In the genomic region with DNA sequence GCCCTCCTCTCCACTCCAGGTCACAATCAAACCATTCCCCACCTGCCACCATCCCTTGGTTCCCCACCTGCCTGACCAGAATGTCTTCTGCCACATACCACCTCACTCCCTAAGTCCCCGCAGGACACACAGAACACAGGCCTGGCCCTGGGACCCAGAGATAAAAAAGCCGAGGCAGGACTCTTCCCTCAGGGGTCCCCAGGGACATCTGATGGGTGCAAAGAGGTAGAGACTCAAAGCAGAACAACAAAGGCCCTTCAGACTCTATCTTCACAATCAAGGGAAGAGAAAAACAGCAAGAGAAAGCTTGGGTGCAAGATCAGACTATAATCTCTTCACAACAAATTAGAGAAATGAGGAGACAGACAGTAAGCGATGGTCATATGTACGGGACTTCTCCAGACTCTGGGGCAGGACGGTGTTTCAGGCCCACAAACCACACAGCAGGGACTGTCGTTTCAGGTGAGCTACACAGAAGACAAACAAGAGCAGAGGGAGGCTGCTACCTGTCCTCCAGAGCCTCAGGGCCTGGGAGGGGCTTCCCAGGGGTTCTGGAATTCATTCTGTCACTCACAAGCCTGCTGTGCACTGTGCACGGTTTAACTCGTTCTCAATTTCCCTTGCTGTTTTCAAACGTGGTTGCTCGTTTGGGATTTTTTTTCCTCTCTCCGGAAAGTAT, we compare ENCODE assay signal across 8 mouse cellular contexts. TPM values are rescaled to one million over a fixed set of nuclear protein-coding genes. Genes with fewer than 3 reads are reported as not detected.
A peak's percentile ranks its signal among the peaks of the same experiment; 100 is the strongest.
DNase-seq lines count a peak whose midpoint lies in the region; ATAC-seq and TF ChIP-seq lines count a peak whose summit lies in the region.

No protein-coding gene starts in this region.

- no peak for TF ChIP-seq POLR2A in heart, adult 2 months (IDR thresholded peaks at IDR 0.05; ENCODE audit: insufficient read depth, low read depth, low read length)

- no peak for DNase-seq in heart, adult 2 months
- DNase-seq in heart, postnatal 14 days: no peak
- no peak for DNase-seq in forebrain, postnatal 0 days
- no peak for DNase-seq in left cerebral cortex, postnatal 14 days (ENCODE audit: low spot score in 2 of 2)
- no peak for DNase-seq in right cerebral cortex, adult 2 months (ENCODE audit: low spot score in 2 of 2)

- no peaks in the 10 kb centered on the region for H3K9me3 ChIP-seq in forebrain, postnatal 0 days (ENCODE audit: low read length)
- H3K9me3 ChIP-seq in liver, embryonic 15.5 days (replicated peaks): no peaks in the 10 kb centered on the region

- peaks cover 43% of the 10 kb centered on the region for H3K79me3 ChIP-seq in C2C12 (ENCODE audit: low read depth)

- H3K27ac ChIP-seq in heart, adult 2 months: peak overlapping the region; percentile 82
- no peak overlapping the region for H3K27ac ChIP-seq in forebrain, postnatal 0 days (ENCODE audit: low read depth, low read length)
- no peak overlapping the region for H3K27ac ChIP-seq in liver, embryonic 15.5 days (replicated peaks)

- peak overlapping the region; percentile 78 for H3K4me3 ChIP-seq in heart, adult 2 months
- H3K4me3 ChIP-seq in C2C12 (ENCODE audit: insufficient read depth, poor library complexity, severe bottlenecking): peak overlapping the region; percentile 87
- H3K4me3 ChIP-seq in forebrain, postnatal 0 days (ENCODE audit: low read depth, low read length): peak overlapping the region; percentile 55; the same call in 1 of the 2 replicates
- peak overlapping the region; percentile 50 for H3K4me3 ChIP-seq in liver, embryonic 15.5 days (replicated peaks)

- TF ChIP-seq EP300 in heart, adult 2 months (IDR thresholded peaks at IDR 0.05; ENCODE audit: insufficient read depth, low read depth, low read length): no peak

- ATAC-seq in forebrain, postnatal 0 days: no peak
- no peak for ATAC-seq in liver, embryonic 15.5 days (ENCODE audit: insufficient read depth)
- ATAC-seq in CD4-positive, CD25-positive, alpha-beta regulatory T cell, adult 4 months: no peak

- TF ChIP-seq CTCF in heart, adult 2 months (IDR thresholded peaks at IDR 0.05): no peak
- no peak for TF ChIP-seq CTCF in C2C12 (IDR thresholded peaks at IDR 0.05; ENCODE audit: control insufficient read depth, insufficient read depth, insufficient read length)
- no peak for TF ChIP-seq CTCF in forebrain, postnatal 0 days (IDR thresholded peaks at IDR 0.05; ENCODE audit: low read depth)

- WGBS in heart, adult 2 months: 45% methylated on average over 11 of the region's 11 CpGs
- WGBS in forebrain, postnatal 0 days: 27% methylated on average over 11 of the region's 11 CpGs
- 27% methylated on average over 11 of the region's 11 CpGs for WGBS in liver, embryonic 15.5 days (ENCODE audit: insufficient replicate concordance)

- peaks cover 5% of the 10 kb centered on the region for H3K4me1 ChIP-seq in heart, adult 2 months (ENCODE audit: control insufficient read depth, insufficient read depth, low read length)
- peaks cover 9% of the 10 kb centered on the region for H3K4me1 ChIP-seq in forebrain, postnatal 0 days (ENCODE audit: insufficient read depth)
- H3K4me1 ChIP-seq in liver, embryonic 15.5 days (replicated peaks): peaks cover 3% of the 10 kb centered on the region; the same call in 1 of the 2 replicates

- peak overlapping the region; percentile 86; the same call in 1 of the 2 replicates for H3K4me2 ChIP-seq in forebrain, postnatal 0 days (ENCODE audit: low read depth)
- H3K4me2 ChIP-seq in liver, embryonic 15.5 days: peak overlapping the region; percentile 70

- peaks cover 2% of the 10 kb centered on the region for H3K79me2 ChIP-seq in heart, adult 2 months (replicated peaks; ENCODE audit: control insufficient read depth, insufficient read depth, low read length)
- peaks cover 71% of the 10 kb centered on the region for H3K79me2 ChIP-seq in C2C12 (ENCODE audit: control insufficient read depth, insufficient read depth)

- H3K9ac ChIP-seq in heart, adult 2 months (ENCODE audit: low read depth, low read length): peak overlapping the region; percentile 96
- H3K9ac ChIP-seq in forebrain, postnatal 0 days: no peak overlapping the region
- no peak overlapping the region for H3K9ac ChIP-seq in liver, embryonic 15.5 days

- H3ac ChIP-seq in C2C12 (ENCODE audit: control insufficient read depth, insufficient read length, low read depth): peak overlapping the region; percentile 33

- H3K27me3 ChIP-seq in heart, adult 2 months (ENCODE audit: control insufficient read depth, insufficient read depth, low read length): no peaks in the 10 kb centered on the region
- H3K27me3 ChIP-seq in C2C12 (ENCODE audit: control insufficient read depth, insufficient read depth, insufficient read length): no peaks in the 10 kb centered on the region
- peaks cover 26% of the 10 kb centered on the region for H3K27me3 ChIP-seq in forebrain, postnatal 0 days (ENCODE audit: insufficient read depth, low read length)
- H3K27me3 ChIP-seq in liver, embryonic 15.5 days: peaks cover 61% of the 10 kb centered on the region

- intact Hi-C loops in heart, adult 2 months (cut with DNase I): no loop called here
- intact Hi-C loops in heart, postnatal 14 days (cut with DNase I): loop anchor here (2.0 to 5.0 kb wide), 3 partner anchors 22 to 237 kb away; a partner anchor contains a TSS
- intact Hi-C loops in left cerebral cortex, postnatal 14 days (cut with DNase I): loop anchor here (5.0 kb wide), 2 partner anchors 48 to 52 kb away; no protein-coding TSS in a partner anchor

- no peaks in the 10 kb centered on the region for H3K36me3 ChIP-seq in heart, adult 2 months (ENCODE audit: control insufficient read depth, insufficient read depth, low read length)
- H3K36me3 ChIP-seq in C2C12 (ENCODE audit: control insufficient read depth, insufficient read depth): peaks cover 16% of the 10 kb centered on the region
- H3K36me3 ChIP-seq in forebrain, postnatal 0 days (ENCODE audit: insufficient read depth): no peaks in the 10 kb centered on the region
- H3K36me3 ChIP-seq in liver, embryonic 15.5 days (replicated peaks): no peaks in the 10 kb centered on the region

TF ChIP-seq in C2C12, 6 proteins besides CTCF, POLR2A, EP300 and RAD21:
- TF ChIP-seq FOSL1 (IDR thresholded peaks at IDR 0.05; ENCODE audit: insufficient read depth, low read length, poor library complexity, severe bottlenecking): no peak
- no peak for TF ChIP-seq MYOG (IDR thresholded peaks at IDR 0.05; ENCODE audit: control insufficient read depth, extremely low read depth, insufficient read length)
- no peak for TF ChIP-seq MYOD1 (IDR thresholded peaks at IDR 0.05; ENCODE audit: control insufficient read depth, insufficient read length, low read depth)
- TF ChIP-seq USF1 (IDR thresholded peaks at IDR 0.05; ENCODE audit: low read depth): no peak
- no peak for TF ChIP-seq MAX (IDR thresholded peaks at IDR 0.05)
- no peak for TF ChIP-seq CEBPB (IDR thresholded peaks at IDR 0.05; ENCODE audit: low read depth)

RNA-seq across cellular contexts. Expression of a gene that starts 2.3 kb away (rescaled TPM):
- total RNA-seq in heart, adult 2 months (2021): 10 to 100 TPM; 28.6 to 32.8 TPM
- 7.8 and 16.5 TPM in 2 replicates for polyA plus RNA-seq in heart, adult 2 months (2012; rRNA removed)
- 10 to 100 TPM; 21.8 TPM for total RNA-seq in heart, postnatal 14 days (2021)
- 6.1 TPM for polyA plus RNA-seq in C2C12 (2012; fragmentation: generic; extraction: Trizol)
- 1.3 TPM in 2 replicates for total RNA-seq in forebrain, postnatal 0 days (2014; rRNA removed)
- 1.1 and 1.2 TPM in 2 replicates for polyA plus RNA-seq in forebrain, postnatal 0 days (2015; fragmentation: Nextera tagmentation; extraction: Ambion mirVana)
- polyA plus RNA-seq in liver, embryonic 15.5 days (2015; fragmentation: Nextera tagmentation; extraction: Ambion mirVana): 0.62 and 0.76 TPM in 2 replicates
- total RNA-seq in left cerebral cortex, postnatal 14 days (2021): 10 to 100 TPM; 24.2 to 30.9 TPM
- polyA plus RNA-seq in CD4-positive, CD25-positive, alpha-beta regulatory T cell, adult 4 months (2017; shearing (Covaris generic)): not detected
